Mouse (Mus musculus) spleen, adult 2 months (tissue): ENCODE results near the gene Ralbp1. TPM values are rescaled to one million over a fixed set of nuclear protein-coding genes. Genes with fewer than 3 reads are reported as not detected.

Experiments
- DNase-seq, 2 experiments: peaks; one replicate each; pipeline versions ENCODE4 v3.0.0 to v3.0.0-alpha.2; 2012 to 2021; ENCODE audit warnings: low spot score in 2 of 2, low read depth in 1 of 2
- H3K27ac ChIP-seq: fragments of 200-500 bp; 2 replicates; pipeline ENCODE4 v1.5.1; 2012; ENCODE audit warnings: low read length, inconsistent platforms; ENCODE audit not compliant: insufficient read depth
- H3K27me3 ChIP-seq: fragments of 200-500 bp; 2 replicates; pipeline ENCODE4 v1.6.1; 2012; ENCODE audit warnings: mild to moderate bottlenecking, moderate library complexity, low read length, inconsistent platforms; ENCODE audit not compliant: control insufficient read depth, insufficient read depth
- H3K36me3 ChIP-seq: fragments of 200-500 bp; 2 replicates; pipeline ENCODE4 v1.6.1; 2012; ENCODE audit warnings: mild to moderate bottlenecking, low read length, inconsistent platforms; ENCODE audit not compliant: control insufficient read depth, insufficient read depth
- H3K4me1 ChIP-seq: fragments of 200-500 bp; 2 replicates; pipeline ENCODE4 v1.6.1; 2011; ENCODE audit warnings: inconsistent platforms; ENCODE audit not compliant: control insufficient read depth, insufficient read depth, insufficient read length
- H3K4me3 ChIP-seq: fragments of 200-500 bp; 2 replicates; pipeline ENCODE4 v1.5.1; 2011; ENCODE audit warnings: mild to moderate bottlenecking, inconsistent platforms; ENCODE audit not compliant: insufficient read depth, insufficient read length; ENCODE audit errors: extremely low read depth
- CTCF ChIP-seq: fragments of 200-500 bp; IDR thresholded peaks from 2 replicates; pipeline ENCODE4 v1.5.1; 2011; ENCODE audit warnings: mild to moderate bottlenecking, inconsistent platforms; ENCODE audit not compliant: insufficient read depth, insufficient read length, insufficient replicate concordance; ENCODE audit errors: extremely low read depth
- POLR2A ChIP-seq: fragments of 200-500 bp; IDR thresholded peaks from 2 replicates; pipeline ENCODE4 v1.6.1; 2011; ENCODE audit warnings: low read depth, low read length, inconsistent platforms
- WGBS: fragments of 180-500 bp; shearing (Covaris S2); methylation state at CpG from one replicate; pipeline ENCODE4 v1.1.7; 2018; 5-methylcytosine and 5-hydroxymethylcytosine counted together
- polyA plus RNA-seq: library from polyadenylated mRNA; depleted of rRNA; stranded (reverse); fragments of >200 nt; gene quantifications from 2 replicates; pipeline ENCODE4 v1.2.3, GENCODE M21; 2012

Ralbp1 gene
- polyA plus RNA-seq, 1 experiment, result 22.7 TPM

- Histone ChIP-seq H3K27me3 (no peaks in the 10 kb centered on the region), H3K27ac (peak overlapping the region; percentile 60), H3K36me3 (no peaks in the 10 kb centered on the region), H3K4me1 (no peaks in the 10 kb centered on the region; the same call in 1 of the 2 replicates), H3K4me3 (peak overlapping the region; percentile 79)
- TF ChIP-seq CTCF (no peak), POLR2A (no peak)
- WGBS, result under 1% methylated on average over 56 of the region's 56 CpGs
- DNase-seq, result no peak
Measured at GRCm38 (mm10) chr17:65884061-65884669, 1.4 kb downstream of the Ralbp1 start.

- TF ChIP-seq POLR2A, result no peak
- no peak for TF ChIP-seq CTCF
- H3K27me3 ChIP-seq, result no peaks in the 10 kb centered on the region
- no peaks in the 10 kb centered on the region for H3K36me3 ChIP-seq
- 73% methylated on average over 6 of the region's 6 CpGs for WGBS
- H3K4me1 ChIP-seq, result peaks cover 4% of the 10 kb centered on the region; the same call in 1 of the 2 replicates
- H3K27ac ChIP-seq, result no peak overlapping the region
- no peak overlapping the region for H3K4me3 ChIP-seq
- DNase-seq, result no peak
Measured at GRCm38 (mm10) chr17:65877026-65877425, 8.6 kb downstream of the Ralbp1 start.

GRCm38 (mm10) chr17:65873834-65874233 is 11.8 kb downstream of the Ralbp1 start:
- H3K4me1 ChIP-seq, result peaks cover 6% of the 10 kb centered on the region; the same call in 1 of the 2 replicates
- no peak overlapping the region for H3K4me3 ChIP-seq
- WGBS, result 81% methylated on average over 11 of the region's 11 CpGs
- TF ChIP-seq POLR2A, result no peak
- no peak for TF ChIP-seq CTCF
- H3K27me3 ChIP-seq, result no peaks in the 10 kb centered on the region
- no peak for DNase-seq
- H3K36me3 ChIP-seq, result no peaks in the 10 kb centered on the region
- H3K27ac ChIP-seq, result no peak overlapping the region

GRCm38 (mm10) chr17:65873156-65873555 is 12.4 kb downstream of the Ralbp1 start:
- no peak overlapping the region for H3K4me3 ChIP-seq
- TF ChIP-seq CTCF, result no peak
- no peak for TF ChIP-seq POLR2A
- no peak overlapping the region for H3K27ac ChIP-seq
- no peaks in the 10 kb centered on the region for H3K36me3 ChIP-seq
- no peak for DNase-seq
- peaks cover 6% of the 10 kb centered on the region; the same call in 1 of the 2 replicates for H3K4me1 ChIP-seq
- 90% methylated on average over 4 of the region's 4 CpGs for WGBS
- no peaks in the 10 kb centered on the region for H3K27me3 ChIP-seq

- no peaks in the 10 kb centered on the region for H3K27me3 ChIP-seq
- peaks cover 6% of the 10 kb centered on the region; the same call in 1 of the 2 replicates for H3K4me1 ChIP-seq
- H3K27ac ChIP-seq, result no peak overlapping the region
- WGBS, result 40% methylated on average over 6 of the region's 6 CpGs
- TF ChIP-seq CTCF (peak; percentile 67; the same call in 1 of the 2 replicates), POLR2A (no peak)
- no peak overlapping the region for H3K4me3 ChIP-seq
- no peaks in the 10 kb centered on the region for H3K36me3 ChIP-seq
- DNase-seq, result peak; percentile 47 to 63
Measured at GRCm38 (mm10) chr17:65872652-65873051, 12.9 kb downstream of the Ralbp1 start.

GRCm38 (mm10) chr17:65872051-65872450 is 13.5 kb downstream of the Ralbp1 start:
- TF ChIP-seq CTCF (no peak), POLR2A (no peak)
- no peak for DNase-seq
- 15% methylated on average over 6 of the region's 6 CpGs for WGBS
- H3K4me1 ChIP-seq, result peaks cover 6% of the 10 kb centered on the region; the same call in 1 of the 2 replicates
- H3K36me3 ChIP-seq, result no peaks in the 10 kb centered on the region
- H3K27ac ChIP-seq, result peak overlapping the region; percentile 2; the same call in 1 of the 2 replicates
- H3K4me3 ChIP-seq, result no peak overlapping the region
- no peaks in the 10 kb centered on the region for H3K27me3 ChIP-seq

GRCm38 (mm10) chr17:65871641-65872041 is 14.0 kb downstream of the Ralbp1 start:
- Histone ChIP-seq H3K27ac (0 out of 2 replicates have a peak overlapping the region, but pooled peaks have one; percentile 2), H3K4me1 (peaks cover 6% of the 10 kb centered on the region; the same call in 1 of the 2 replicates)
- 42% methylated on average over 5 of the region's 5 CpGs for WGBS

More at GRCm38 (mm10) chr17:65871641-65872041, 14.0 kb downstream of the Ralbp1 start:
- DNase-seq, result no peak
- no peaks in the 10 kb centered on the region for H3K27me3 ChIP-seq
- TF ChIP-seq POLR2A, result no peak
- no peaks in the 10 kb centered on the region for H3K36me3 ChIP-seq
- no peak overlapping the region for H3K4me3 ChIP-seq
